8 mouse cellular contexts compared by ENCODE assay signal in genomic region chr14:101839771-101840731, GRCm38 (mm10).
DNase-seq lines count a peak whose midpoint lies in the region; ATAC-seq and TF ChIP-seq lines count a peak whose summit lies in the region.

No protein-coding gene starts in this region.

- H3K4me3 ChIP-seq in midbrain, embryonic 15.5 days, result no peak overlapping the region
- no peak overlapping the region for H3K4me3 ChIP-seq in midbrain, embryonic 14.5 days (replicated peaks; ENCODE audit: low read depth, low read length)
- peak overlapping the region; percentile 59 for H3K4me3 ChIP-seq in lung, postnatal 0 days (ENCODE audit: low read depth, low read length)
- H3K4me3 ChIP-seq in neural tube, embryonic 15.5 days (replicated peaks), result no peak overlapping the region

- TF ChIP-seq EP300 in lung, postnatal 0 days (IDR thresholded peaks at IDR 0.05), result peak; percentile 98

- intact Hi-C loops in heart, postnatal 10 days (cut with DNase I), result no loop called here

- no peaks in the 10 kb centered on the region for H3K4me1 ChIP-seq in midbrain, embryonic 15.5 days
- H3K4me1 ChIP-seq in midbrain, embryonic 14.5 days (ENCODE audit: control insufficient read depth, insufficient read depth, low read length), result no peaks in the 10 kb centered on the region
- no peaks in the 10 kb centered on the region for H3K4me1 ChIP-seq in lung, postnatal 0 days (ENCODE audit: insufficient read depth, low read depth, low read length)
- no peaks in the 10 kb centered on the region for H3K4me1 ChIP-seq in neural tube, embryonic 15.5 days

- no peaks in the 10 kb centered on the region for H3K36me3 ChIP-seq in midbrain, embryonic 15.5 days (replicated peaks)
- H3K36me3 ChIP-seq in midbrain, embryonic 14.5 days (ENCODE audit: control insufficient read depth, insufficient read depth, low read length), result no peaks in the 10 kb centered on the region
- H3K36me3 ChIP-seq in lung, postnatal 0 days (ENCODE audit: insufficient read depth, low read length), result no peaks in the 10 kb centered on the region
- no peaks in the 10 kb centered on the region for H3K36me3 ChIP-seq in neural tube, embryonic 15.5 days

- H3K9me3 ChIP-seq in midbrain, embryonic 15.5 days, result no peaks in the 10 kb centered on the region
- H3K9me3 ChIP-seq in midbrain, embryonic 14.5 days (ENCODE audit: control insufficient read depth, low read length), result no peaks in the 10 kb centered on the region
- H3K9me3 ChIP-seq in lung, postnatal 0 days (ENCODE audit: low read length), result no peaks in the 10 kb centered on the region
- H3K9me3 ChIP-seq in neural tube, embryonic 15.5 days (replicated peaks), result no peaks in the 10 kb centered on the region

- no peak for DNase-seq in midbrain, embryonic 14.5 days
- peak; percentile 66 to 75 for DNase-seq in heart, postnatal 10 days
- DNase-seq in layer of hippocampus, postnatal 14 days (ENCODE audit: low spot score in 2 of 2), result peak; percentile 56 to 64
- DNase-seq in lung, postnatal 0 days (ENCODE audit: low spot score), result peak; percentile 92
- DNase-seq in embryo, embryonic 10 days (ENCODE audit: low spot score), result no peak

- H3K27ac ChIP-seq in midbrain, embryonic 15.5 days, result no peak overlapping the region
- no peak overlapping the region for H3K27ac ChIP-seq in midbrain, embryonic 14.5 days (replicated peaks; ENCODE audit: low read depth, low read length)
- H3K27ac ChIP-seq in lung, postnatal 0 days (ENCODE audit: low read length), result peak overlapping the region; percentile 88
- H3K27ac ChIP-seq in neural tube, embryonic 15.5 days (replicated peaks), result no peak overlapping the region

- no peak overlapping the region for H3K9ac ChIP-seq in midbrain, embryonic 15.5 days
- H3K9ac ChIP-seq in midbrain, embryonic 14.5 days (replicated peaks; ENCODE audit: low read length), result no peak overlapping the region
- H3K9ac ChIP-seq in lung, postnatal 0 days (replicated peaks; ENCODE audit: low read depth), result peak overlapping the region; percentile 56; the same call in 1 of the 2 replicates
- no peak overlapping the region for H3K9ac ChIP-seq in neural tube, embryonic 15.5 days (replicated peaks)

- H3K4me2 ChIP-seq in midbrain, embryonic 15.5 days, result peak overlapping the region; percentile 16; the same call in 1 of the 2 replicates
- H3K4me2 ChIP-seq in midbrain, embryonic 14.5 days (ENCODE audit: low read length), result no peak overlapping the region
- H3K4me2 ChIP-seq in lung, postnatal 0 days (replicated peaks; ENCODE audit: low read depth, low read length), result peak overlapping the region; percentile 11
- no peak overlapping the region; the same call in 1 of the 2 replicates for H3K4me2 ChIP-seq in neural tube, embryonic 15.5 days

- WGBS in midbrain, embryonic 15.5 days, result 77% methylated on average over 24 of the region's 24 CpGs
- 82% methylated on average over 24 of the region's 24 CpGs for WGBS in midbrain, embryonic 14.5 days
- WGBS in lung, postnatal 0 days, result 40% methylated on average over 24 of the region's 24 CpGs
- 76% methylated on average over 24 of the region's 24 CpGs for WGBS in neural tube, embryonic 15.5 days

- H3K27me3 ChIP-seq in midbrain, embryonic 15.5 days (replicated peaks), result no peaks in the 10 kb centered on the region
- no peaks in the 10 kb centered on the region for H3K27me3 ChIP-seq in midbrain, embryonic 14.5 days (ENCODE audit: control insufficient read depth, insufficient read depth, low read length)
- no peaks in the 10 kb centered on the region for H3K27me3 ChIP-seq in lung, postnatal 0 days (replicated peaks; ENCODE audit: insufficient read depth, low read length)
- no peaks in the 10 kb centered on the region for H3K27me3 ChIP-seq in neural tube, embryonic 15.5 days (replicated peaks)

- no peak for TF ChIP-seq CTCF in lung, postnatal 0 days (IDR thresholded peaks at IDR 0.05)

- ATAC-seq in midbrain, embryonic 15.5 days (replicated peaks), result peak; percentile 48; the same call in 1 of the 2 replicates
- no peak for ATAC-seq in midbrain, embryonic 14.5 days (ENCODE audit: low FRiP score, low TSS enrichment)
- peak; percentile 87 for ATAC-seq in lung, postnatal 0 days
- no peak for ATAC-seq in neural tube, embryonic 15.5 days (ENCODE audit: low FRiP score)
- no peak for ATAC-seq in megakaryocyte progenitor cell, adult 5-6 weeks (replicated peaks; ENCODE audit: poor library complexity)

Comparison
In these comparisons a context has a peak if more than half of its experiments do, and no peak if none do; other contexts are left out.
1. ATAC-seq: peak in midbrain, embryonic 15.5 days (single experiment) and lung, postnatal 0 days (single experiment); none in midbrain, embryonic 14.5 days (single experiment), neural tube, embryonic 15.5 days (single experiment) and megakaryocyte progenitor cell, adult 5-6 weeks (single experiment).
2. H3K4me2 ChIP-seq: peak in midbrain, embryonic 15.5 days (single experiment) and lung, postnatal 0 days (single experiment); none in midbrain, embryonic 14.5 days (single experiment) and neural tube, embryonic 15.5 days (single experiment).
3. DNase-seq: peak in heart, postnatal 10 days (2 of 2), layer of hippocampus, postnatal 14 days (2 of 2) and lung, postnatal 0 days (single experiment); none in midbrain, embryonic 14.5 days (single experiment) and embryo, embryonic 10 days (single experiment).